Mouse (Mus musculus): ENCODE results near the gene Spata32.

- TF ChIP-seq FLI1 (IDR thresholded peaks at IDR 0.05; ENCODE audit: low read length), result no peak
- no peak for TF ChIP-seq GATA1 (IDR thresholded peaks at IDR 0.05; ENCODE audit: borderline replicate concordance, low read length)
Measured at GRCm38 (mm10) chr11:103265211-103265610, 47.0 kb upstream of the Spata32 start.
